Mouse (Mus musculus): ENCODE measurements around the gene Micu1.

The Micu1 gene

GRCm38 (mm10) chr10:59724634-59725033, 22.4 kb downstream of the Micu1 start:
- no peak for DNase-seq

- no peak for DNase-seq
Measured at GRCm38 (mm10) chr10:59727251-59727650, 25.0 kb downstream of the Micu1 start.

- no peak for DNase-seq
Measured at GRCm38 (mm10) chr10:59729261-59729660, 27.0 kb downstream of the Micu1 start.

DNA sequence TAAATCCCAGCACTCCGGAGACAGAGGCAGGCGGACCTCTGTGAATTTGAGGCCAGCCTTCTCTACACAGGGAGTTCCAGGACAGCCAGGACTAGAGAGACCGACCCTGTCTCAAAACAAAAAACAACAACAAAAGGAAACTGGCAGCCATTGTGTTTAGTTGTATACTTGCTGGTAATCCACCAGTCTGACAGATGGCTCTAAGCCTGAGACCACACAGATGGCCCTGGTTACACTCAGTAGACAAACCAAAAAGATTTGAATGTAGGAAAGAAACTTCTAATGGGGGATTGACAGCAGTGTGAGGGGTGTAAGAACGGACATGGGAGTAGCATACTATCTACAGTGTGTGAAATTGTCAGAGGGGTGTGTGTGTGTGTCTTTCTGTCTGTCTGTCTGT, 27.6 kb downstream of the Micu1 start:
- DNase-seq: no peak

- no peak for DNase-seq
Measured at GRCm38 (mm10) chr10:59736027-59736598, 33.8 kb downstream of the Micu1 start.

DNA sequence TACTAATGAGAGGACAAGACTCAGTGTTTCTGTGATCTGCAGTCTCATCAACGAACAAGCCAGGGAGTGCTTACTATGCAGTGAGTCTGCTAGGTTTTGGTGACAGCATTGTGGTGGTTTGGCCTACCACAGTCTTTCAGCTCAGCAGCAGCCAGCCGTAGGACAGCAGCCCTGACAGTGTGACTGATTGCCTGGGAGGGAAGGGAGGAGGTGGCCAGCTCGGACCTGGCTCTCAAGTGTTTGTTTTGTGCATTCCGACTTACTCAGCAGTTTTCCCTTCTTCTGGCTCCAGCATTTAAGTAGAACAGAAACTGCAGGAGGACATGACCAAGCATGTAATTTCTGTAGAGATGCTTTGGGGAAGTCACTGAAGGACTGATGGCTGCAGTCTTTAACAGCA, 39.2 kb downstream of the Micu1 start:
- DNase-seq: peak; percentile 9 to 14

DNA sequence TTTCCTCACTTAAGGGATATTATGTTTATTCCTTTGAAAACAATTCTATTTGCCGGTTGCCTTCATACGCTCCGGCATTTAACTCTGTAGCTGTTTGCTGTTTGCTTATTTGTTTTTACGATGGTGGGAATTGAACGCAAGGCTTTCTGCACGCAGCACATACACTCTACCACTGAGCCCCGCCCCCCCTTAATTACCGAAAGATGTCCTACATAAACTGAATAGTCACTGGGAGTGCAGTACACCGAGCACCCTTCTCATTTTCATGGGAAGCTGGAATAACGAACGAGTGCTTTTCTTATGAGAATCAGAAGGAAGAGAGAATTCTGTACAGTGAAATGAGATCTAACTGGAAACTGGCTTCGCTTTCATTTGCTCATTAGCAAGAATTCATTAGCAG, 41.1 kb downstream of the Micu1 start:
- no peak for DNase-seq

DNA sequence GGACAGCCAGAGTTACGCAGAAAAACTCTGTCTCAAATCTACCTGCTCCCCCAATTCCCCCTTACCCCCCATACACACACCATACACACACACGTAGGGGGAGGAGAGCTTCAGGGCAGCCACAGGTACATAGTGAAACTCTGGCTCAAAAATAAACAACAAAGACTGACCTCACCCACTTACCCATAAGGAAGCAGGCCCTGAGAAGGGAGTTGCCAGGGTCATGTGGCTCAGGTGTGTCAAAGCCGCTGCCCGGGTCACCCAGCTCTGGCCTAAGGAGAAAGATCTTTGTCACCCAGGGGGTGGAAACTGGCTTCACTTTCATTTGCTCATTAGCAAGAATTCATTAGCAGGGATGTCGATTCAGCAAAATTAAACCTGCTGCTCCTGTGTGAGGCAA, 41.7 kb downstream of the Micu1 start:
- no peak for DNase-seq

DNA sequence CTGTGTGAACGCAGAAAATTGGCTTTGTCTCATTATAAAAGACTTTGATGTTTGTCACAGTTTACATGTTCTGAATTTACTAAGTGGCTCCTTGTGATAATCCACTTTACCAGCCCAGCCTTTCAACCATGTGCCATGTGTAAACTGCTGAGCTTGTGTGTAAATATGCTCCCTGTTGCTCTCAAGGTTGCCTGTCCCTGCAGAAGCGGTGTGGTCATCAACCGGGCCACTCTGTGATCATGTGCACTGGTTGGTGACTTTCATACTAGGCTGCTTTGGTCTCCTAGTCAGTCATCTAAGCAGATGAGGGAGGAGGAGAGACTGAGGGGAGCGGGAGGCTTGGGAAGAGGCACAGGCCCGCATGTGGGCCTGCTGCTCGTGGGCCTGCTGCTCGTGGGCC, 45.1 kb downstream of the Micu1 start:
- no peak for DNase-seq

- no peak for DNase-seq
Measured at GRCm38 (mm10) chr10:59748699-59749200, 46.5 kb downstream of the Micu1 start.

DNA sequence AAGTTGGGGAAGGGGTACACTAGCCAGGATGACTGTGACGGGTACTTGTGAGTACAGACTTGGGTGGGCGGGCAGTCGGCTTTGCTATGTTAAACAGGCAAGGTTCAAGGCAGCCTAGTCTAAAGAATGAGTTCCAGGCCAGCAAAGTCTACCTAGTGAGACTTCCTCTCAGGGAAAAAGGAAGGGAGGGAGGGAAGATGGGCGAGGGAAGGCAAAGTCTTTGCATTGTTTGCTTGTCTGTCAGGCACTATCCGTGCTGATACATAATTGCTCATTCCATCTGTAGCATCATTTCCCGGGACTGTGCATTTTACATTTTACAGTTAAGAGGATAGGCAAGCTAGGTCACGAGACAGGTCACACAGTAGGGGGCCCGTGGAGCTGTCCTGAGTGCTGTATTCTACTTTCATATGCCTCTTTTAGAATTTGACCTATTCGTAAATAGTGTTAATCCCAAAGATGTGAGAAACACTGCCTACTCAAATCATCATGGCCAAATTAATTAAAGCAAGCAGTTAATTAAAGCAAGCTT, 51.3 kb downstream of the Micu1 start:
- no peak for DNase-seq

GRCm38 (mm10) chr10:59754104-59754503, 51.8 kb downstream of the Micu1 start:
- no peak for DNase-seq

DNA sequence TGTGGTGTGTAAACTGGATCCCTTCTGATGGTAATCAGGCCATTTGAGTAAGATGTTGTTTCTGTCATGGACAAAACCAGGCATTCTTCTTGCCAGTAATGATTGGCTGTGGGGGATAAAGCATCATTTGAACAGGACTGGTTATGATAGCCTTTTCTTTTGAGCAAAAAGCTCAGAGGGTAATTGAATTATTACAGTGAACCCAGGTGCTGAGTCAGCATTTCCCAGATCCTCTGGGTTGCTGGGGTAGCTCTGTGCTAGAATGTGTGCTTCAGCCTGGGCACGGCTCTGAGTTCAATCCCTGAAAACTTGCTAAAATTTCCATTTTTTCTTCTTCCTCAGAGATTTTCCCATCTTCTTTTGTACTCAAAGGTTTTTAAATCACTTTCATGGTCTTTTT, 52.6 kb downstream of the Micu1 start:
- DNase-seq: no peak

DNA sequence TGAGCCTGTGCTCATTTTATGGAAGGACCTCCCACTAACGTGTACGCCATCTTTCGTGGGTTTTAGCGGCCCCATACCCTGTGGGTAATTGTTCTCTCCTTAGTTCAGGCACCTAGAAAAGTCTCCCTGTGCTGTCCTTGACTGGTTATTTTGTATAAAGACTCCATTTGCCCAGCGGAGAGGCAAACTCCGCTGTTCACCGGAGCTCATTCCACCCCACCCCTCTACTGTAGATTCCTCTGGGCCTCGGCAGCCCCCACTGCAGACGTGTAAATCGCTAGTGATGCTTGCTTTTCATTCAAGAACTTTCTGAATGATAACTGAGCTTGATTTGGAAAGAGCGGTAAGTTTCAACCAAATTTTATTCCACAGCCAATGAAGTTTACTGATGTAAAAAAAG, 53.4 kb downstream of the Micu1 start:
- no peak for DNase-seq

DNA sequence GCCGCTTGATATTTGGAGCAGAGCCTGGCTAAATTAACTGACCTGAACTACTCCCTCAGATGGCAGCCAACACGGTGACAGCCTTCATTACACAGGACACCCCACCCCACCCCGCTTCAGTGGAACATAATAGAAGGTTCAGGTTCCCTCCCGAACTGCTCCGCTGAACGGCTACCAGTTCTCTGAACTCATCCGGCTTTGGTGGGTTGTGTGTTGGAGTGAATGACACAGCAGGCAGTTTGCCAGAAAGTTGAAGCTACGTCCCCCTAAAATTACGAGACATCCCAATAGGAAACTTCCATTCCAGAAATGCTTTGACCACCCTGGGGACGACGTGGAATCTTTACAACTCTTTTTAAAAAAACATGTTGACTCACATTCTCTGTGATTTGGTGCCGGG, 53.8 kb downstream of the Micu1 start:
- DNase-seq: no peak

GRCm38 (mm10) chr10:59756570-59756969, 54.3 kb downstream of the Micu1 start:
- no peak for DNase-seq

- no peak for DNase-seq
Measured at GRCm38 (mm10) chr10:59764781-59765180, 62.5 kb downstream of the Micu1 start.

- DNase-seq: peak; percentile 31 to 56
Measured at GRCm38 (mm10) chr10:59768369-59769079, 66.2 kb downstream of the Micu1 start.

- DNase-seq: no peak
Measured at GRCm38 (mm10) chr10:59771375-59772048, 69.2 kb downstream of the Micu1 start.

DNA sequence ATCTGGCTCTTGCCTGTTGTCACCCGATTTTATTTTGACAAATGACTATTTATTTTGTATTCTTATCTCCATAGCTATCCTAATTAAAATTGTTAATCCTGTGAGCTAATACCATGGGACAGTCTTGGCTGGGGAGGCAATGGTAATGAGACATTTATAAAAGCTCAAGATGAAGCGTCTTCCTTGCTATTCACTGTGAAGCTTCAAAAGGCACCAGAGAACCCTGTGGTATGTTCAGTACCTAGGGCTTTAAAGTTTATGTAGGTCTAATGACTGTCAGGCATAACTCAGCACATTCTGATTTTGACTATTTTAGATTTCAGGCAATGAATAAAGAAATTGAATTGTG, 69.7 kb downstream of the Micu1 start:
- no peak for DNase-seq

GRCm38 (mm10) chr10:59773441-59774140, 71.3 kb downstream of the Micu1 start:
- no peak for DNase-seq

DNA sequence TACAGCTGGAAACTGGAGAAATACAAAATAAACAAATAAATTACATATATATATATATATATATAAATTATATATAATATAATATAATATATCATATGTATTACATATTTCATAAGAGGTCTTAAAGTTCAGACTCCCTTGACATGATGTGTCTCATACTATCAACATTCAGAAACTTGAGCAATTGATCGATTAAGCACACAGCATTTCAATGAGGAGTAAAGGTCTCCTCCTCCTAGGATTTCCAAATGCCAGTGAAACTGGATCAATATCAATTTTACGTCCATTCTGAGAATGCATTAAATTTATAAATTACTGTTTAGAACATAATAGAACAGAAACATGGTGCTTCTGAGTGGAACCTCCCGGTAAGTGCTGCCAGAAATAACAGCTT, 71.9 kb downstream of the Micu1 start:
- no peak for DNase-seq

GRCm38 (mm10) chr10:59777246-59777645, 75.0 kb downstream of the Micu1 start:
- DNase-seq: no peak
